Mouse (Mus musculus) gastrocnemius, postnatal 36 days (tissue): Measurements from ENCODE around the gene Hfe2. TPM values are rescaled to one million over a fixed set of nuclear protein-coding genes. Genes with fewer than 3 reads are reported as not detected.

Source experiments
- DNase-seq, 2 experiments: peaks; one replicate each; pipeline ENCODE4 v3.0.0; 2022
- intact Hi-C: fragments of 180-260 bp; cut with DNase I; formaldehyde crosslinking; loops from one replicate; pipeline ENCODE4 v1.15.1; 2025
- total RNA-seq, 2 experiments: library from RNA; stranded (reverse); gene quantifications; 2 replicates each; pipeline ENCODE4 v1.2.3; 2021

Gene Hfe2
- total RNA-seq, 2 experiments from 2014 or later = 612 to 621 TPM

- intact Hi-C loops = no loop called here
Measured at GRCm38 (mm10) chr3:96555041-96555596, 30.1 kb downstream of the Hfe2 start.

DNA sequence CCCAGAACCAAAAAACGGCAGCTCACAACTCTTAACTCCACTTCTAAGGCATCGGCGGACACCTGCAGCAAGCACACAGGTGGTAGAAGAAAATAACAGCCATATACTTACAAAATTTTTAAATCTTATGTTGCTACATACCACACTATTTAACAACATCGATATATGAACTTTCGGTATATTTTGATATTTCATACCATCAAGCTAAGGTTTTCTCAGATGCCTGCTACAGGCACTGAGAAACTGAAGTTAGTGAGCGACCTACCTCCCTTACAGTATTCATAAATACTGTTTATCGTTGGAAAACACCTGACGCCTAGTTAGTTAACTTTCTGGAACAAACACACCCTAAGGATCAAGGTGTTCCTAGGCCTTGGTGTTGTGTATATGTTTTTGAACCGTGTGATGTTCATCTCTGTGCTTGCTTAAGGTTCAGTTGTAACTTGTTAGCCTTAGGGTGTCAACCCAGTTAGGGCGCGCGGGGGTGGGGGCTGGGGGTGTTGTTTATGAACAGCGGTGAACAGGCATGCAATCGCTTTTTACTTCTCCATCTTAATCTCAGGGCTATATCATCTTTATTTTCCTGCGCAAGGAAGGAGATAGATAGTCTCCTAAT, 31.1 kb downstream of the Hfe2 start:
- intact Hi-C loops = no loop called here

More at GRCm38 (mm10) chr3:96555041-96555596, 30.1 kb downstream of the Hfe2 start:
- peak; percentile 74 to 77 for DNase-seq

DNA sequence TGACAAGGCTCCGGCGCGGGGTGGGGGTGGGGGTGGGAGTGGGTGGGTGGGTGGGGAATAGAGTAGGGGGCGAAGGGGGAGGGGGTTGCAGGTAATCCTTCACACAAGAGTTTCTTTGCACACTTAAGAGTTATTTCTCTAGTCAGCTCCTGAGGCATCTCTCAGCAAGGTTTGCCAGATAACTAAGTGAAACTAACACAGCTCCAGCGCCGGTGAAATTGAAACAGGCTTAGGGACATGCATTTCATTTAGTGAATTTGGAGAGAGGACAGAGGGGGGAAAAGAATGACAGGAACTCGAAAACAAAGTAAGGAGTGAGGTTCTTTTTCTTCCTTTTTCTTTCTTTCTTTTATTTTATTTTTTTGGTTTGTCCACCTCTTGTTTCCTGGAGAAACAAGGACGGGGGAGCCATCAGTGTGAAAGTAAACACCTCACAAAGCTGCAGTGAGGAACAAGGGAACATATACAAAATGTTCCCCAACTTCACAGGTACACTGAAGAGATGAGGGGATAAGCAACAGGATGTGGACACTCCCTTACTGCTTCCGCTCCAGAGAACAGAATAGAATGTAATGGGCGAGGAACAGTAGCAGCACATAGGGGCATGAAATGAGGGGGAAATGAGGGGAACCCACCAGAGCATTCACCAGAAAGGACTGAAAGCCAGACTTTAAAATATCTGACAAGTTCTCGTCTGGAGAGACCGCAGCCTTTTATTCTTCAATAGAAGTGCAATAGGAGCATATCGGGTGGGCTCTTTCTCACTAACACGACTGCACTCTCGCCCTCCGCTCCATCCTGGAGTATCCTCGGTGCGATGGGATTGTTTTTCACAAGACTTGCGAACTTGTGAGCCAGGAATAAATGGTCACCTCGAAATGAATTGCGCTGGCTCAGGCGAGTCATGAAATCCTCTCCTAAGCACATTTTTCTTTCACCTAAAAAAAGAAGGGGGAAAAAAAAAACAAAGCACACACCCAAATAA, 32.0 kb downstream of the Hfe2 start:
- intact Hi-C loops = no loop called here
- no peak for DNase-seq

More for the DNA sequence above, 31.1 kb downstream of the Hfe2 start:
- DNase-seq = no peak

GRCm38 (mm10) chr3:96557694-96558093, 32.7 kb downstream of the Hfe2 start, which contains the start of gene Txnip:
Txnip (plus strand) TSS chr3:96557957.
- intact Hi-C loops = no loop called here
- DNase-seq = peak; percentile 100

DNA sequence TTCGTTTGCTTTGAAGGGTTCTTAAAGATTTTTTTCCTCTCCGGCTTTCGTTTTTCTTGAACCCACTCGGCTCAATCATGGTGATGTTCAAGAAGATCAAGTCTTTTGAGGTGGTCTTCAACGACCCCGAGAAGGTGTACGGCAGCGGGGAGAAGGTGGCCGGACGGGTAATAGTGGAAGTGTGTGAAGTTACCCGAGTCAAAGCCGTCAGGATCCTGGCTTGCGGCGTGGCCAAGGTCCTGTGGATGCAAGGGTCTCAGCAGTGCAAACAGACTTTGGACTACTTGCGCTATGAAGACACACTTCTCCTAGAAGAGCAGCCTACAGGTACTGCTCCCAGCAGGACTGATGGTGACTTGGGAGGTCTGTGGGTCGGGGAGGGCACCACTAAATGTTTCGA, 33.2 kb downstream of the Hfe2 start:
- intact Hi-C loops = no loop called here
- peak in 1 of 2 experiments; percentile 50 for DNase-seq

GRCm38 (mm10) chr3:96558668-96559196, 33.8 kb downstream of the Hfe2 start:
- no peak for DNase-seq
- intact Hi-C loops = no loop called here

DNA sequence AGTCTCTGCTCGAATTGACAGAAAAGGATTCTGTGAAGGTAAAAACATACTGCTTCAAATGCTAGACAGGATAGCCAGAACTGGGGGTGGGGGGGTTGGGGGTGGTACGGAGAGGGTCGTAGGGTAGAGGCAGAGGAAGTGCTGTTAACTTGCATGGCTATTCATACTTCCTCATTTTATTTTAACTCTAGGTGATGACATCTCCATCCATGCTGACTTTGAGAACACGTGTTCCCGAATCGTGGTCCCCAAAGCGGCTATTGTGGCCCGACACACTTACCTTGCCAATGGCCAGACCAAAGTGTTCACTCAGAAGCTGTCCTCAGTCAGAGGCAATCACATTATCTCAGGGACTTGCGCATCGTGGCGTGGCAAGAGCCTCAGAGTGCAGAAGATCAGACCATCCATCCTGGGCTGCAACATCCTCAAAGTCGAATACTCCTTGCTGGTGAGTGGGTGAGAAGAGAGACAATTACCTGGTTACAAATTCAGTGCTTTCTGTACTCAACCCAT, 34.5 kb downstream of the Hfe2 start:
- peak in 1 of 2 experiments; percentile 58 for DNase-seq
- intact Hi-C loops = no loop called here

DNA sequence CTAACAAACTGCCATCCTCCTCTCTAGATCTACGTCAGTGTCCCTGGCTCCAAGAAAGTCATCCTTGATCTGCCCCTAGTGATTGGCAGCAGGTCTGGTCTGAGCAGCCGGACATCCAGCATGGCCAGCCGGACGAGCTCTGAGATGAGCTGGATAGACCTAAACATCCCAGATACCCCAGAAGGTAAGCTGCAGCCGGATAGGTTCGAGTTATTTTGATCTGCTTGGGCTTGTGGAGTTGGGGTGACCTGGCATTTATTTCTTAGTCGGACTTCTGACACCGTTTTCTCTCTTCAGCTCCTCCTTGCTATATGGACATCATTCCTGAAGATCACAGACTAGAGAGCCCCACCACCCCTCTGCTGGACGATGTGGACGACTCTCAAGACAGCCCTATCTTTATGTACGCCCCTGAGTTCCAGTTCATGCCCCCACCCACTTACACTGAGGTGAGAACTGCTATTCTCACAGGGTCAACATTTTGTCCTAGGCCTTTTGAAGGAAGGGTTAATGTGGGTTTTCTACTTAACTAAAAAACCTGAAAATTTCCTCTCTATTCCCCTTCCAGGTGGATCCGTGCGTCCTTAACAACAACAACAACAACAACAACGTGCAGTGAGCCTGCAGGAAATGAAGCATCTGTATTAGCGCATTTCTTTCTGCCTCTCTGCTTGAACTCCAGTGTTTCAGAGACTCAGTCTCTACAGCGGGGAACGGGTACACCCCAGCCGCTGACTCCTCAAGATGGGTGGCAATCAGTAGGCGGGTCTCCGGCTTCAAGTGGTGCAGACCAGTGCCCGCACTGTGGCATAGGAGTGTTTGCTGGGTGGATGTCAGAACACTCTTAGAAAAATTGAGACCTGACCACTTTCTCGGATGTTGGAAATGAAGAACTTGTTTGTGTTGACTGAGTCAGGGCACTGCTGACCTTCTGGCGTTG, 35.2 kb downstream of the Hfe2 start:
- intact Hi-C loops = no loop called here
- DNase-seq = peak in 1 of 2 experiments; percentile 50

DNA sequence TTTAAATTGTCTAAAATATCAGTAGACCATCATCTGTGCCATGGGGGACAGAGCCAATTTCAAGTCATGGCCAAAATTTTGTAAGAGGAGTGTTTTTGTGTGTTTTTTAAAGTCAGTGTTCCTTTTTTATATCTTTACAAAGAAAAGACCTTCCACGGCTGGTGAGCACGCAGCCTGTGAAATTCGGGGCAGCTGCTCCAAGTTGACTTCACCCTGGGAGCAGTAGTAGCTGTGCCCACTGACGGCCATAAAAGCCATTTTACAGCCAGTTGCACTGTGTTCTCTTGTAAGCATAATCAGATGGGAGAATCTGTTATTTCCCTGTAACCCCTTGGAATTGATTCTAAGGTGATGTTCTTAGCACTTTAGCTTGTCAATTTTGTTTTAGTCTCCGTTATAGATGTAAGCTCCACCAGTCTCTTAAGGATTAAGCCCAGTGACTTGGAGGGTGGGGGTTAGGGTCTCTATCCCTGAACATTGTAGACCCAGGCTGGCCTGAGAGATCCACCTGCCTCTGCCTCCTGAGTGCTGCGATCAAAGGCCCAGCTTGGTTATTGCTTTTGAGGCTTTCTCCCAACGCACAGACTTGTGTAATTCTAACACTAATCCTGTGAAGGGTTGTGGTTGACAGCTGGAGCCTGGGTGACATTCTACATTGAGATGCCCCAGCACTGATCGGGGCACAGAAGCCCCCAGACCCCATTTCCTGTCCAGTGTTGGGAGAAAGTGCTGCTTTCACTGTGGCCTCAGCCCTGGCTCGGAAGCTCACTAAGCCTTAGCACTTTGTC, 36.1 kb downstream of the Hfe2 start:
- intact Hi-C loops = no loop called here
- peak in 1 of 2 experiments; percentile 57 for DNase-seq

- intact Hi-C loops = no loop called here
- DNase-seq = peak in 1 of 2 experiments; percentile 63
Measured at GRCm38 (mm10) chr3:96561946-96562681, 37.1 kb downstream of the Hfe2 start.

DNA sequence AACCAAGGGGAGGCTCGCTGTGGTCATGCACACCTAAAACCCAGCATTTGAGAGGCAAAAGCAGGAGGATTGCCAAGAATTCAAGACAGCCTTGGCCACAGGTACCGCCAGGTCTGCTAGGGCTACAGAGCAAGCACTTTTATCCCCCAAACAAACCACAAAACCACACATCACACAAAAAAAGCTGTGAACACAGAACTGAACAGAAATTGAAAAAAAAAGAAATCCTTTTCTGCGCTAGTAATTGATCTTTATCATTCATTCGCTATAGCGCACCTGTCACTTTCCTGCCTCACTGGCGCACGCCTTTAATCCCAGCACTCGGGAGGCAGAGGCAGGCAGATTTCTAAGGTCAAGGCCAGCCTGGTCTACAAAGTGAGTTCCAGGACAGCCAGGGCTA, 38.3 kb downstream of the Hfe2 start:
- DNase-seq = no peak
- intact Hi-C loops = no loop called here

DNA sequence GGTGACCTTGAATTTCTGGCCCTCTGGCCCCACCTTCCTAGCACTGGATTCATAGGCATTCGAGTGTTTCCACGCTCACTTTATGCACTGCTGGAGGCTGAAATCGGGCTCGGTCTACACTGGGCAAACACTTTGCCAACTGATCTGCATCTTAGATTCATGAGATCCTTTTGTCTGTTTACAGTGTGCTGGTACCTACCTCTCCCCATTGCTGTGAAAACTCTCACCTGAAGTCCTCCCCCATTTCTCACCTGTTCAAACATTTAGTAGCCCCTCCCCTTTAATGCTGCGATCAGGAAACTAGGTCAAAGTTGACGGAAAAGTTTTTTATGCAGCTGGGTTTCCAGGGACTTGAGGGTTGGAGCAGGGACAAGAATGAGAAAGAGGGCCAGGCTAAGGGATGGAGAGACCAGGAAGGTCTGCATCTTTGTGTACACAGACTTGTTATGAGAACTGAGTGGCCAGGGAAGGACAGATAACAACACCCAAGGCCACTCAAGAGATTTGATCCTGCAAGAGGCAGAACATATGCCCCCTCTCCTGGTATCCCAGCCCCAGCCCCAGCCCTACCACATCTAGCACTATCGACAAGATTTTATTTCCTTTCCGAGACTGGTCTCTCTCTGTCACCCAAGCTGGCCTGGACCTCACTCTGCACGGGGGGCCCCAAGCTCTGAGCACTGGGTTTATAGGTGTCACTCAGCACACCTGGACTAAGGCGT, 39.1 kb downstream of the Hfe2 start:
- intact Hi-C loops = no loop called here
- peak in 1 of 2 experiments; percentile 43 for DNase-seq

- intact Hi-C loops = no loop called here
- DNase-seq = no peak
Measured at GRCm38 (mm10) chr3:96564633-96565032, 39.7 kb downstream of the Hfe2 start.

DNA sequence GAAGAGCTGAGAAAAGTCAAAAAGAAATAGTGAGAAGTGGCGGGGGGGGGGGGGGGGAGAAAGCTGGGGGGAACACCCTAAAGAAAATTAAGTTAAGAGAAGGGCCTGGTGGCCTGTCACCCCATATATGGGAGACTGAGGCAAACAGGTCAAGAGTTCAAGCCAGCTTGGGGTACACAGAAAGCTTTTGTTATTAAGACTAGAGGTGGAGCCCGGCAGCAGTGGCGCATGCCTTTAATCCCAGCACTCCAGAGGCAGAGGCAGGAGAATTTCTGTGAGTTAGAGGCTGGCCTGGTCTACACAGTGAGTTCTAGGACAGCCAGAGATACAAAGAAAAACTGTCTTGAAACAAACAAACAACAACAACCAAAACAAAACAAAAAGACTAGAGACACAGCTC, 40.1 kb downstream of the Hfe2 start:
- no peak for DNase-seq
- intact Hi-C loops = no loop called here

DNA sequence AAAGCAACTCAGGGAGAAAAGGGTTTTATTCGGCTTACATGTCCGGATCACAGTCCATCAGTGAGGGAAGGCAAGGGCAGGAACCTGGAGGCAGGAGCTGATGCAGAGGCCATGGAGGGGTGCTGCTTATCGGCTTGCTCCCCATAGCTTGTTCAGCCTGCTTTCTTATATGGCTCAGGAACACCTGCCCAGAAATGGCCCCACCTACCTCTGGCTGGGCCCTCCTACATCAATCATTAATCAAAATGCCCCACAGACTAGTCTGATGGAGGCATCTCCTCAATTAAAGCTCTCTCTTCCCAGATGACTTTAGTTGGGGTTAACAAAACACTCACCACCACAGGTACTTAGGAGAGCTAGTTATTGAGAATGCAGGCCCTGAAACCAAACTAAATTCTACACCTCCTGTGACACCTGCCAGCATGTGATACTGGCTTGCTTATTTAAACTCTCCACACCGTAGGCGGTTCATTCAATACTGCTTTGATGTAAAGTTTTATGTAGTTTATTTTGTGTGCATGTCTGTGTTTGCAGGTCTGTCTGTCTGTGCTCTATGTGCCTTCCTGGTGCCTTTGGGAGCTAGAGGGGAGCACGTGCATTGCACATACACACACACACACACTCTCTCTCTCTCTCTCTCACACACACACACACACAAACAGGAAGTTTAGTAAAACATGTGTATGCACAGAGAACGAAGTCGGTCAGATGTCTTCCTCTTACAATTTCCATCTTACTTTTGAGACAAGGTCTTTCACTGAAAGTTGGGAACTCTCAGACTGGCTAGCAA, 41.9 kb downstream of the Hfe2 start:
- intact Hi-C loops = no loop called here
- DNase-seq = no peak

DNA sequence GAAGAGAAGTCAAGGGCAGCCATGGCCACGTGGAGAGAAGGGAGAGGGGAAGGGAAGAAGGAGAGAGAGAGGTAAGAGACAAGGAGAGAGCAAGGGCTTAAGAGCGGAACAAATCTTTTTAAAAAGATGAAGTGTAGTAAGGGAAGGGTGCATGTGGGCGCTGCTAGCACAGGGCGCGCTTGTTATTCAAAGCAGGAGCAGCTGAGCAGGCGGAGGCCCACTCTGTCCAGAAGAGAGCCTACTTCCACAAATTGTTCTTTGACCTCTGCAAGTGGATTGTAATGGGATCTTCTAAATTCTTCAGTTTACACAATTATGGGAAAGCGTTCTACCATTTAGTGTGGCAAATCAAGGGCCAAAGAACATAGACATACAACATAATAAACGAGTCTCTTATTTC, 43.6 kb downstream of the Hfe2 start:
- DNase-seq = no peak
- intact Hi-C loops = no loop called here

- intact Hi-C loops = no loop called here
- DNase-seq = no peak
Measured at GRCm38 (mm10) chr3:96569506-96569905, 44.5 kb downstream of the Hfe2 start.
